Mouse (Mus musculus) heart, postnatal 0 days (tissue): ENCODE measurements at regions not wholly inside any gene's neighbourhood (a gene's known extent, or its start where the extent isn't known, plus 50 kb on each side); places are given as distances from the start of the nearest gene placed in this dataset.

Experiments used
- CTCF ChIP-seq: IDR thresholded peaks from 2 replicates; pipeline ENCODE4 v1.5.1; 2016; ENCODE audit warnings: antibody characterized with exemption, control low read depth, low read depth
- EP300 ChIP-seq: IDR thresholded peaks from 2 replicates; pipeline ENCODE4 v1.6.1; 2016; ENCODE audit warnings: antibody characterized with exemption, low read depth

GRCm38 (mm10) chr9:91089348-91089747 lies 272.9 kb upstream of the Zic4 start:
- no peak for TF ChIP-seq CTCF
- no peak for TF ChIP-seq EP300
